ENCODE assay signal across 12 mouse cellular contexts in the genomic region with DNA sequence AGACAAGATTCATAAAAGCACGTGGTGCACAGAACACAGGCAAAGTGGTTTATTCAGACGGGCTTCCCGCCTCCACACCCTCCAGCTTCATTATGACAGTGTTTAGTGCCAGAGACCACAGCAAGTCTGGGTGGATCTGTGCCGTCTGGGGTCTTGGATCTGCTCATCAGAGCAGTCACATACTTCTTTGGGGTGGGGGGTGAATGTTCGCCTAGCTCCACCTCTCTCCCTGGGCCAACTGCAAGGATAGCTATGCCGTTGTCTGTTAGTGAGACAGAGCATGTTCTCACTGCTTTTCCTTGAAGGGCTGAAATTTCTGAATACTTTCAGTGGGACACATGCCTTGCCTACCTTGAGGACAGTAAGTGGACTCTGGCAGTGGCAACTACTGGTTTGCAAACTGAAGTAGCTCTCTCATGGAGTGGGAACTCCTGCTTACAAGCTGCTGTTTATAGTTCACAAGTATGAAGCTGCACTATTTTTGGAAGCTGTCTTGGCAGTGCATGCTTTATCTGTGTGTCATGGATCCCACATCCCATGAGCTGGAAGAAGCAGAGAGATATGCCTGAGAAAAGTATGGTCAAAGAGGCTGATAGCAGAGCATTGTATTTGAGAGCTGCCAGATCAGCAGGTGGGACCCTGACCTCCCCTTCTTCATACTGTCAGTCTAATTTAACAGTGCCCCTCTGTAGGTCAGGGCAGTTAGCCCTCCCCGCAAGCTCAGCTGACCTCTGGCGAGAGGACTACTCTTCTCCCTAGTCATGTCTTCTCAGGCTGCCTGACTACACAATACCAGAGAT.
DNase-seq lines count a peak whose midpoint lies in the region; ATAC-seq and TF ChIP-seq lines count a peak whose summit lies in the region.
"Had no signal": no experiment of that assay in that cellular context is flagged by ENCODE, and none has a peak within 500 bp of the region (broad histone marks: within the 10 kb centered on the region; RNA-seq: fewer than 3 reads in every experiment).

No protein-coding gene starts in this region.

- no peaks in the 10 kb centered on the region for H3K36me3 ChIP-seq in hindbrain, postnatal 0 days (ENCODE audit: insufficient read depth, low read length)
- H3K36me3 ChIP-seq in hindbrain, embryonic 12.5 days: no peaks in the 10 kb centered on the region
- H3K36me3 ChIP-seq in C2C12 (ENCODE audit: control insufficient read depth, insufficient read depth): no peaks in the 10 kb centered on the region
- H3K36me3 ChIP-seq: G1E; midbrain, embryonic 12.5 days; stomach, embryonic 15.5 days had no signal

- H3K4me3 ChIP-seq in hindbrain, postnatal 0 days (ENCODE audit: low read length): no peak overlapping the region
- no peak overlapping the region for H3K4me3 ChIP-seq in hindbrain, embryonic 12.5 days
- no peak overlapping the region for H3K4me3 ChIP-seq in C2C12 (ENCODE audit: insufficient read depth, poor library complexity, severe bottlenecking)
- H3K4me3 ChIP-seq: midbrain, embryonic 12.5 days; stomach, embryonic 15.5 days had no signal

- TF ChIP-seq CTCF in hindbrain, postnatal 0 days (IDR thresholded peaks at IDR 0.05; ENCODE audit: low read depth): no peak
- TF ChIP-seq CTCF in C2C12 (IDR thresholded peaks at IDR 0.05; ENCODE audit: control insufficient read depth, insufficient read depth, insufficient read length): no peak

- intact Hi-C loops in left cerebral cortex, postnatal 14 days (cut with DNase I): no loop called here

- no peaks in the 10 kb centered on the region for H3K9me3 ChIP-seq in hindbrain, postnatal 0 days (ENCODE audit: low read length)
- H3K9me3 ChIP-seq in hindbrain, embryonic 12.5 days (replicated peaks): no peaks in the 10 kb centered on the region
- H3K9me3 ChIP-seq: G1E; midbrain, embryonic 12.5 days; stomach, embryonic 15.5 days had no signal

- no peaks in the 10 kb centered on the region; the same call in 1 of the 2 replicates for H3K4me1 ChIP-seq in hindbrain, postnatal 0 days (ENCODE audit: insufficient read depth, low read length)
- peaks cover 4% of the 10 kb centered on the region; the same call in 1 of the 2 replicates for H3K4me1 ChIP-seq in hindbrain, embryonic 12.5 days

- H3K27me3 ChIP-seq in hindbrain, postnatal 0 days (ENCODE audit: insufficient read depth, low read length): no peaks in the 10 kb centered on the region
- H3K27me3 ChIP-seq in hindbrain, embryonic 12.5 days: no peaks in the 10 kb centered on the region
- no peaks in the 10 kb centered on the region for H3K27me3 ChIP-seq in C2C12 (ENCODE audit: control insufficient read depth, insufficient read depth, insufficient read length)
- H3K27me3 ChIP-seq: midbrain, embryonic 12.5 days; stomach, embryonic 15.5 days had no signal

- H3K9ac ChIP-seq in hindbrain, postnatal 0 days (replicated peaks; ENCODE audit: low read length): no peak overlapping the region
- no peak overlapping the region for H3K9ac ChIP-seq in hindbrain, embryonic 12.5 days
- H3K9ac ChIP-seq: midbrain, embryonic 12.5 days; stomach, embryonic 15.5 days had no signal

- H3K79me3 ChIP-seq in C2C12 (ENCODE audit: low read depth): no peaks in the 10 kb centered on the region

- WGBS in hindbrain, postnatal 0 days: 67% methylated on average over 8 of the region's 8 CpGs
- 63% methylated on average over 8 of the region's 8 CpGs for WGBS in hindbrain, embryonic 12.5 days

- peak overlapping the region; percentile 52 for H3ac ChIP-seq in C2C12 (ENCODE audit: control insufficient read depth, insufficient read length, low read depth)

- H3K4me2 ChIP-seq in hindbrain, postnatal 0 days (ENCODE audit: low read depth, low read length): no peak overlapping the region
- H3K4me2 ChIP-seq in hindbrain, embryonic 12.5 days (replicated peaks): no peak overlapping the region
- H3K4me2 ChIP-seq: midbrain, embryonic 12.5 days; stomach, embryonic 15.5 days had no signal

- peak; percentile 15; the same call in 1 of the 2 replicates for ATAC-seq in hindbrain, postnatal 0 days
- ATAC-seq in hindbrain, embryonic 12.5 days (ENCODE audit: low FRiP score): no peak

- no peak overlapping the region for H3K27ac ChIP-seq in hindbrain, postnatal 0 days
- no peak overlapping the region for H3K27ac ChIP-seq in hindbrain, embryonic 12.5 days
- H3K27ac ChIP-seq: midbrain, embryonic 12.5 days; stomach, embryonic 15.5 days had no signal

- no peaks in the 10 kb centered on the region for H3K79me2 ChIP-seq in C2C12 (ENCODE audit: control insufficient read depth, insufficient read depth)

- DNase-seq in hindbrain, postnatal 0 days (ENCODE audit: low spot score): no peak
- DNase-seq in heart, adult 11 months: peak; percentile 96
- DNase-seq in left cerebral cortex, postnatal 14 days (ENCODE audit: low spot score in 2 of 2): peak; percentile 43 to 84
- DNase-seq in thymus, adult 18-20 months: no peak
- no peak for DNase-seq in embryo, embryonic 9.5 days (ENCODE audit: extremely low spot score)
- no peak for DNase-seq in adrenal gland, postnatal 10 days
- DNase-seq: cerebellum, adult 8-10 months had no signal

TF ChIP-seq in C2C12, 6 proteins besides CTCF, POLR2A, EP300 and RAD21:
- peak; percentile 60 for TF ChIP-seq MYOD1 (IDR thresholded peaks at IDR 0.05; ENCODE audit: control insufficient read depth, insufficient read length, low read depth)
- TF ChIP-seq FOSL1 (IDR thresholded peaks at IDR 0.05; ENCODE audit: insufficient read depth, low read length, poor library complexity, severe bottlenecking): no peak
- TF ChIP-seq MAX (IDR thresholded peaks at IDR 0.05): peak; percentile 13
- TF ChIP-seq USF1 (IDR thresholded peaks at IDR 0.05; ENCODE audit: low read depth): no peak

Comparison
In these comparisons a context has a peak if more than half of its experiments do, and no peak if none do; other contexts are left out.
1. DNase-seq: peak in heart, adult 11 months (single experiment) and left cerebral cortex, postnatal 14 days (2 of 2); none in hindbrain, postnatal 0 days (single experiment), thymus, adult 18-20 months (0 of 2), embryo, embryonic 9.5 days (single experiment) and adrenal gland, postnatal 10 days (single experiment).